Mouse (Mus musculus) hindbrain, embryonic 16.5 days (tissue): ENCODE data around the gene 2900026A02Rik. TPM values are rescaled to one million over a fixed set of nuclear protein-coding genes. Genes with fewer than 3 reads are reported as not detected.

Experiments
- ATAC-seq: fragments of 200-750 bp; cut with Nextera tagmentation; 2 replicates; pipeline ENCODE4 v1.8.0; 2017; ENCODE audit warnings: moderate TSS enrichment, moderate library complexity
- H3K27ac ChIP-seq: fragments of 300-500 bp; sonication (generic); 2 replicates; pipeline ENCODE4 v1.5.1; 2014; ENCODE audit warnings: low read depth, mild to moderate bottlenecking, control low read depth, low read length, moderate library complexity
- H3K27me3 ChIP-seq: fragments of 300-500 bp; sonication (generic); replicated peaks from 2 replicates; pipeline ENCODE4 v1.6.1; 2014; ENCODE audit warnings: low read length; ENCODE audit not compliant: control insufficient read depth, insufficient read depth
- H3K36me3 ChIP-seq: fragments of 300-500 bp; sonication (generic); 2 replicates; pipeline ENCODE4 v1.6.1; 2014; ENCODE audit warnings: mild to moderate bottlenecking, low read length, moderate library complexity, mixed read lengths; ENCODE audit not compliant: control insufficient read depth, insufficient read depth
- H3K4me1 ChIP-seq: fragments of 300-500 bp; sonication (generic); 2 replicates; pipeline ENCODE4 v1.6.1; 2014; ENCODE audit warnings: low read depth, low read length; ENCODE audit not compliant: control insufficient read depth, insufficient read depth
- H3K4me2 ChIP-seq: fragments of 300-500 bp; sonication (generic); 2 replicates; pipeline ENCODE4 v1.6.1; 2014; ENCODE audit warnings: mild to moderate bottlenecking, low read length, control low read depth, moderate library complexity
- H3K4me3 ChIP-seq: fragments of 300-500 bp; sonication (generic); 2 replicates; pipeline ENCODE4 v1.5.1; 2014; ENCODE audit warnings: mild to moderate bottlenecking, low read length, control low read depth, moderate library complexity
- H3K9ac ChIP-seq: fragments of 300-500 bp; sonication (generic); 2 replicates; pipeline ENCODE4 v1.6.1; 2014; ENCODE audit warnings: low read depth, mild to moderate bottlenecking, control low read depth, low read length, moderate library complexity
- H3K9me3 ChIP-seq: fragments of 300-500 bp; sonication (generic); 2 replicates; pipeline ENCODE4 v1.6.1; 2014; ENCODE audit warnings: mild to moderate bottlenecking, low read length, moderate library complexity; ENCODE audit not compliant: control insufficient read depth
- WGBS: fragments of 180-500 bp; shearing (Covaris S2); extraction: QIAGEN DNeasy Blood & Tissue Kit; methylation state at CpG from one replicate; pipeline ENCODE4 v1.1.7; 2014; 5-methylcytosine and 5-hydroxymethylcytosine counted together
- polyA plus RNA-seq: library from polyadenylated mRNA; unstranded; fragments of >200 nt; fragmentation: Nextera tagmentation; extraction: Ambion mirVana; gene quantifications from 2 replicates; pipeline ENCODE4 v1.2.1, GENCODE M21; 2015

The 2900026A02Rik gene
- polyA plus RNA-seq, 1 experiment from 2014 or later = 4.3 TPM

- Histone ChIP-seq H3K27ac (no peak overlapping the region), H3K36me3 (no peaks in the 10 kb centered on the region), H3K27me3 (no peaks in the 10 kb centered on the region), H3K9me3 (no peaks in the 10 kb centered on the region), H3K9ac (no peak overlapping the region), H3K4me3 (no peak overlapping the region), H3K4me2 (no peak overlapping the region), H3K4me1 (peaks cover 8% of the 10 kb centered on the region)
- 79% methylated on average over 4 of the region's 4 CpGs for WGBS
- no peak for ATAC-seq
Observed at GRCm38 (mm10) chr5:113128426-113128825, 92.6 kb downstream of the 2900026A02Rik start.

DNA sequence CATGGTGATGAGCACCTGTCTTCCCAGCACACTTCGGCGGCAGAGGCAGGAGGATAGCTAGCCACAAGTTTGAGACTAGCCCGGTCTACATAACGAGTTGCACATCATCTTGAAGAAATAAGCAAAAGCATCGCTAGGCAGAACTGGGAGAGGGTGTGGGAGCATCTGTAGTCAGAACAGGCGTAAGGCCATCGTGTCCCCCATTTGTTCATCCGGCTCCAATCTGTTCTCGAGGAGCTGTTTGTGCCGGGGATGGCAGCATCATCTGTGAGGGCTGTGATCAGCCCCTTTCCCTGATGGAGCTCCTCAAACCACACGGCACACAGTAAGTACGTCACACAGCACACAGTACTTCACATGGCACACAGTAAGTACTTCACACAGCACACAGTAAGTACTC, 94.6 kb downstream of the 2900026A02Rik start:
- no peaks in the 10 kb centered on the region for H3K27me3 ChIP-seq
- ATAC-seq = no peak
- no peaks in the 10 kb centered on the region for H3K36me3 ChIP-seq
- 92% methylated on average over 12 of the region's 12 CpGs for WGBS
- H3K27ac ChIP-seq = no peak overlapping the region
- no peaks in the 10 kb centered on the region for H3K9me3 ChIP-seq
- H3K4me2 ChIP-seq = no peak overlapping the region
- no peaks in the 10 kb centered on the region; the same call in 1 of the 2 replicates for H3K4me1 ChIP-seq
- H3K4me3 ChIP-seq = no peak overlapping the region
- no peak overlapping the region for H3K9ac ChIP-seq

GRCm38 (mm10) chr5:113123693-113124092, 97.3 kb downstream of the 2900026A02Rik start:
- Histone ChIP-seq H3K4me3 (no peak overlapping the region), H3K9me3 (no peaks in the 10 kb centered on the region), H3K36me3 (no peaks in the 10 kb centered on the region), H3K27ac (no peak overlapping the region), H3K4me2 (no peak overlapping the region), H3K4me1 (peaks cover 10% of the 10 kb centered on the region), H3K27me3 (no peaks in the 10 kb centered on the region), H3K9ac (no peak overlapping the region)
- ATAC-seq = no peak
- 78% methylated on average over 10 of the region's 10 CpGs for WGBS

DNA sequence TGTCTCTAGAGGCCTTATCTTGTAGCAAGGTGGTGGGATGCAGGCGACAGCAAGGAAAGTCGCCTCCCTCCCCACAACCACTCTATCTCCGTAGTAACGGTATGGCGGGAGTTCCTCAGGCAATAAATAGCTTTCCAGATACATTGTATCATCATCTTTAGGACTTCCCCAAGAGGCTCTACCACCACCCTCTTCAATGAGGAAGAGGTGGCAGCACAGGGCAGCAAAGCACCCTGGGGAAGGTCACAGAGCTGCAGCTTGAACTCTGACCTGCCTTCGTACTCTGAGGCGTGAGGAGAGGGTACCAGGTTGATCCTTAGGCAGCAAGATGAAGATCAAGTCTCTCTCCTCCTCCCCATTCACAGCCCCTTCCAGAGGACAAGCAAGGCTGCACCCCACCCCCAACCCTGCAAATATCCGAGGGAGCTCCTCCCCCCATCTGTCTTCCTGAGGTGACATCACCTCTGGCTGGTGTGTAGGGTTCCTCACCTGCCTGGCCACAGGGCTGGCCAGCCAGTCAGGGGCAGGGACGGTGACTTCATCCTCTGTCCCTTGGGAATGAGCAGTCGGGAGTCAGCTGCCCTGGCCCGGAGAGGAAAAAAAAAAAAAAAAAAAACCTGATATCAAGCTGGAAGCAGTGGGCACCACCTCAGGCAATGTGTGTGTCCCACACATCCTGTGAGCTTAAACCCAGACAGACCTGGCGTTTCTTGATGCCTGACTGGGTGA, 98.5 kb downstream of the 2900026A02Rik start:
- Histone ChIP-seq H3K4me2 (no peak overlapping the region), H3K27me3 (no peaks in the 10 kb centered on the region), H3K4me3 (no peak overlapping the region), H3K9me3 (no peaks in the 10 kb centered on the region), H3K36me3 (no peaks in the 10 kb centered on the region), H3K27ac (no peak overlapping the region), H3K4me1 (peaks cover 10% of the 10 kb centered on the region), H3K9ac (no peak overlapping the region)
- 44% methylated on average over 12 of the region's 12 CpGs for WGBS
- no peak for ATAC-seq

DNA sequence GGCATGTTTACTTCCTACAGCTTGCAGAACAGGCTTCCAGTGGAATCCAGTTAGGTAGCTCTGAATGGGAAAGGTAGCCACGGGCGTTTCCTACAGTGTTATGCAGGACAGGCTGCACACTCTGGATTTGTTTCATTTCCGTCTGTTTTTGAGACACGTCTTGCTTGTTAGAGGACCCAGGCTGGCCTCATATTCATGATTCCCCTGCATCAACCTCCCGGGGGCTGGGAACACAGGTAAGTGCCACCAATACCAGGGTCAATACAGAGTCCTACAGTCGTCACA, 99.5 kb downstream of the 2900026A02Rik start:
- Histone ChIP-seq H3K4me1 (peaks cover 12% of the 10 kb centered on the region), H3K9ac (no peak overlapping the region), H3K9me3 (no peaks in the 10 kb centered on the region), H3K36me3 (no peaks in the 10 kb centered on the region), H3K27me3 (no peaks in the 10 kb centered on the region), H3K27ac (no peak overlapping the region), H3K4me3 (no peak overlapping the region), H3K4me2 (no peak overlapping the region)
- WGBS = 81% methylated on average over 6 of the region's 6 CpGs
- ATAC-seq = no peak

- H3K9me3 ChIP-seq = no peaks in the 10 kb centered on the region
- no peak overlapping the region for H3K4me3 ChIP-seq
- no peaks in the 10 kb centered on the region for H3K27me3 ChIP-seq
- H3K9ac ChIP-seq = no peak overlapping the region
- H3K4me1 ChIP-seq = peaks cover 12% of the 10 kb centered on the region
- ATAC-seq = no peak
- WGBS = 41% methylated on average over 15 of the region's 15 CpGs
- no peaks in the 10 kb centered on the region for H3K36me3 ChIP-seq
- H3K4me2 ChIP-seq = no peak overlapping the region
- no peak overlapping the region for H3K27ac ChIP-seq
Observed at GRCm38 (mm10) chr5:113120741-113121590, 100.1 kb downstream of the 2900026A02Rik start.

DNA sequence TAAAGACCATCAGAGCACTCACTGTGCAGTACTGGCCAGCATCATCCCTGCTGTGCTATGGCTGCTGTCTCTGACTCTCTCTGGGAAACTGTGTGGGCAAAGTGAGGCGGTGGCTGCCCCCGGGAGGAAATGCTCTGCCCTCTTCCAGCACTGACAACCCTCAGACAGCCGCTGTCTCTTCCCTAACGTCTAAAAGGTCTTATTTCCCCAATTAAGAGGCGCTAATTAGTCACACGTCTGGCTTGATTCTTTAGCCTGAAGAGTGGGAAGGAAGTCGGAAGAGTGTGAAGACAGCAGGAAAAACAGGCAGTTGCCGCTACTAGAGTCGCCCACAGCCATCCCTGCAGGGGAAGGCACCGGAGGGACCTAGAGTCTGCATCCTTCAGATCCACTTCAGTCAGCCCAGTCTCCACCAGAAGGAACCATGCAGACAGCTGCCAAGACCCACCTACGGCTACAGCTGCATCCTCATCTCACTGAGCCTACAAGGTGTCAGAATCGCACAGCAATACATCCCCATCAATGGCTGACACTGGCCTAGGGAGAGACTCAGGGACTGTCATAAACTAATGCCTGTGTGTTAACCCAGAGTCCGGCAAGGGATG, 101.1 kb downstream of the 2900026A02Rik start:
- H3K9ac ChIP-seq = 0 out of 2 replicates have a peak overlapping the region, but pooled peaks have one; percentile 17

GRCm38 (mm10) chr5:113119291-113119690, 101.7 kb downstream of the 2900026A02Rik start:
- H3K4me1 ChIP-seq = peaks cover 12% of the 10 kb centered on the region
- no peaks in the 10 kb centered on the region for H3K27me3 ChIP-seq
- ATAC-seq = no peak
- no peaks in the 10 kb centered on the region for H3K36me3 ChIP-seq
- no peaks in the 10 kb centered on the region for H3K9me3 ChIP-seq
- 84% methylated on average over 9 of the region's 9 CpGs for WGBS
- no peak overlapping the region for H3K4me3 ChIP-seq
- no peak overlapping the region for H3K4me2 ChIP-seq
- no peak overlapping the region for H3K9ac ChIP-seq
- no peak overlapping the region for H3K27ac ChIP-seq

More for the DNA sequence above, 101.1 kb downstream of the 2900026A02Rik start:
- Histone ChIP-seq H3K27me3 (no peaks in the 10 kb centered on the region), H3K4me3 (no peak overlapping the region), H3K27ac (0 out of 2 replicates have a peak overlapping the region, but pooled peaks have one; percentile 29), H3K36me3 (no peaks in the 10 kb centered on the region), H3K9me3 (no peaks in the 10 kb centered on the region), H3K4me1 (peaks cover 12% of the 10 kb centered on the region), H3K4me2 (no peak overlapping the region)
- peak; percentile 21; the same call in 1 of the 2 replicates for ATAC-seq
- WGBS = 30% methylated on average over 13 of the region's 13 CpGs

DNA sequence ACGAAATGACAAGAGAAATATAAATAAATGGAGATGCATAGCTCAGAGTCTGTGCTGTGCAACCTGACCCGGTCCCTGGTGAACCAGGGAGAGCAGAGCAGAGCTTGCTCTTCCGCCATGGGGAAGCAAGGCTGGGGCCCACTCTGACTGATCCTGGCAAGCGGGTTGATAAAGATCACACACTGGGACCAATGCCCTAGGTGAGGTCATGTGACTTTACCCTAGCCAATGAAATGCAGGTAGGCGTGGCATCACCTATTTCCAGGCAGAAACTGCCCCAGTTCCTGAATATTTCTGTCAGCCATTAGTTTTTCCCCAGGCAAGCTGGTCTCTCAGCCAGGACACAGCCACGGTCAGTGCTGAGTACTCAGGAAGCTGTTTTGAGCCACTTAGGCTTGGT, 102.3 kb downstream of the 2900026A02Rik start:
- no peak for ATAC-seq
- H3K4me1 ChIP-seq = peaks cover 16% of the 10 kb centered on the region
- H3K27me3 ChIP-seq = no peaks in the 10 kb centered on the region
- no peak overlapping the region for H3K4me2 ChIP-seq
- H3K27ac ChIP-seq = no peak overlapping the region
- H3K9ac ChIP-seq = no peak overlapping the region; the same call in 1 of the 2 replicates
- 57% methylated on average over 6 of the region's 6 CpGs for WGBS
- H3K36me3 ChIP-seq = no peaks in the 10 kb centered on the region
- H3K4me3 ChIP-seq = no peak overlapping the region
- no peaks in the 10 kb centered on the region for H3K9me3 ChIP-seq
